Mouse (Mus musculus) lung, postnatal 14 days (tissue): Measurements from ENCODE around the gene Iqcj.

ENCODE experiments used
- DNase-seq: peaks from one replicate; pipeline ENCODE4 v3.0.0; 2021

The Iqcj gene

GRCm38 (mm10) chr3:67960133-67960532, 68.1 kb downstream of the Iqcj start:
- no peak for DNase-seq

- no peak for DNase-seq
These were observed 68.7 kb downstream of the Iqcj start for GRCm38 (mm10) chr3:67960727-67961126.

GRCm38 (mm10) chr3:67961934-67962639, 70.1 kb downstream of the Iqcj start:
- no peak for DNase-seq

GRCm38 (mm10) chr3:67974340-67974998, 82.4 kb downstream of the Iqcj start:
- DNase-seq, result no peak

- DNase-seq, result no peak
These were observed 88.0 kb downstream of the Iqcj start for GRCm38 (mm10) chr3:67980006-67980405.

- DNase-seq, result no peak
These were observed 91.3 kb downstream of the Iqcj start for GRCm38 (mm10) chr3:67983329-67983728.

DNA sequence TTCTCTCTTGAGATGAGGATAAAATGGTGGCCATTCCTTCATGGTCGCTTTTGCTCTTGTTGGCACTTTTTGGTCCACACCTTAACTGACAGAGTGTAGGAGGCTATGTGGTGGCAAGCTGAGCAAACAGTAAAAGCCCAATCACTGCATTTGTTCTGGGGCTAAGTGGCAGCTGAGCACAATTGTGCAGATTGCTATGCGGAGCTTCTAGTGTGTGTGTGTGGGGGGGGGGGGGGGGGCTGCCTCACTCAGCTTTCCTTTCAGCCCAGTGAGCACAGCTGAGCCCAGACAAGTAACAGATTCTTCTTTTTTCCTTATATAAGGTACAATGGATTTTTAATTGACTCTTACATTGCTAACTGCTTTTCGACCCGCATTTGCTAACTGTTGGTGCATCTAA, 110.4 kb downstream of the Iqcj start:
- no peak for DNase-seq

- DNase-seq, result no peak
These were observed 120.3 kb downstream of the Iqcj start for GRCm38 (mm10) chr3:68012342-68012741.

DNA sequence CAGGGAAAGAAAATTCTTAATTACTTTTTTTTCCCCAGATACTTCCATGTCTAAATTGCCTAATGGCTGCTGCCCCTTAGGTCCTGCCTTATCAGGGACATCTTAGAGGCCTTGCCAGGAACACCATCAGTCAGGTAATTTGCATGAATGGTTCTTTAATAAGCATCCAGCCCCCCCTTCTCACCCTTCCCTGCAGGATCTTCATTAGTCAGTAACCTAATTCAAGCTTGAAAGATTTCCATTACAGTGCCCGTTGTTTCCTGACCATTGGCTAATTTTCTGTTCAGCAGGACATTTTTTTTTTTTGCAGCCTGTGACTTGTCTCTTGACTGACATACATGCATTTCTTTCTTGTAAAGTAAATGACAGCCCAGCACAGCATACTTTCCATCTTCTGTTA, 123.8 kb downstream of the Iqcj start:
- no peak for DNase-seq

GRCm38 (mm10) chr3:68019401-68019800, 127.4 kb downstream of the Iqcj start:
- no peak for DNase-seq

DNA sequence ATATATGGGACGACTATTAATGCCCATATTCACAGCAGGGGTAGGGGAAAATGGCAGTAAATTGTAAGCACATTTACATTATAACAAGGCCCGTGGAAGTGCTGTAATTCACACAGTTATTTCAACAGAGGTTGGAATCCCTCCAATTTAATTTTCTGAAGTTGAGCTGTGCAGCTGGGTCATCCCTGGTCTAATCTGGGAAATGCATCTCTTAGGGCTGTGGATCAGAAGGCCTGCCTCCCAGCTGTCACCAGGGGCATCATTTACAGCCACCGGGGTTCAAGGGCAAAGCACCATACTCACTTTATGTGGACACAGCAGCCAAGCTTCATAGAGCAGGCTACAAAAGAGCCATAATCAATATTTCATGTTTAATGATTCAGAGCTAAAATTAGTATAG, 144.1 kb downstream of the Iqcj start:
- DNase-seq, result no peak

- no peak for DNase-seq
These were observed 150.9 kb downstream of the Iqcj start for GRCm38 (mm10) chr3:68042951-68043350.

DNA sequence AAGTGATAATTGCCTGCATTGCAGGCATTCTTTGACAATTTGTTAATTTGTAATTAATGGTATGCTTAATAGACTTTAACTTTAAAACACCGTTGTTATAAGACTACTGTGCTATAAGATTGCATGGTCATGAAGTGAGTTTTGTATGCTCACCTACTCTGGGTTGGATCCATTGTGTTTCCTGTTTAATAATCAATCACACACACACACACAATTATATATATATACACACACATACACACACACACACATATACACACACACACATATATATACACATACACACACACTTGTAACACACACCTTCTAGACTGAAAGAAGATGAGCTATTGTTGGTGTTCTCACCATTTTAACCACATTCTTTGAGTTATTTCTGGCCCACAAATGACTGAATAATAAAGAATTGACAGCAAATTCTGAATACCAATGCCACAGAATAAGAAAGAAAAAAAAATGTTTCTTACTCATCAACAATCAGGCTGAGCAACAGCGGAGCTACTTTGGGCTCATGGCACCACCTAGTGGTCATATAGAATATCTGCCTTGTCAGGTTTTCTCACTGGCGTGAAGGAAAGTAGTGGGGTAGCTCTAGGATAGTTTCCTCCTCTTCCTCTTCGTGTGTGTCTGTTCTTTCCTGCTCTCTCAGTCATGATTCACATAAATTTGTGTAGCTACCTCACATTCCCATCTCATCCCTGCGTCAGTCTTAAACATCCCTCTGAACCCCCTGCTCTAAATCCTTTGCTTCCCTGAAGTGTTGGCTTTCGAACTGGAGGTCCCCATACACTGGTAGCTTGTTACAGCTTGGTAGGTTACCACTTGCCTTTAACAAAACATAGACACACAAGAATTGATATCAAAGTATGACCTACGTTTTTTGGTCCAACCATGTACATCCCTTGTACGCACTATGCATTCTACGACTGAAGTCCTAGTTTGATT, 153.7 kb downstream of the Iqcj start:
- DNase-seq, result peak; percentile 37

DNA sequence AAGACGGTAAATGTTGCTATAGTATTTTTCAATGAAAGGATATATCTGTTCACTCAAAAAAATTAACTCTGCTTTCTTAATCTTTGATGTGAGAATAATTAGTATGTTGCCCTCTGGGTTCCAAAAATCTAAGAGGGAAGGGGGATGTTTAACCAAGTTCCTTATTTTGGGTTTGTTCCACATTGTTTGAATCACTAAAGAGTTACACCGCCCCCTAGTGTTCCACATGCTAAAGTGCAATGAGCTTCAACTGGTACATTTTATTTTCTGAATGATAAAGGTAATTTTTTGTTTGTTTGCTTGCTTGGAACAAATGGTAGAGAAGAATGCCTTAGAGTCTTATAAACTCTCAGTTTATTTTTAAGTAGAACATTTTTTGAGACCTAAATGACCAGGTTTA, 161.5 kb downstream of the Iqcj start:
- peak; percentile 26 for DNase-seq

DNA sequence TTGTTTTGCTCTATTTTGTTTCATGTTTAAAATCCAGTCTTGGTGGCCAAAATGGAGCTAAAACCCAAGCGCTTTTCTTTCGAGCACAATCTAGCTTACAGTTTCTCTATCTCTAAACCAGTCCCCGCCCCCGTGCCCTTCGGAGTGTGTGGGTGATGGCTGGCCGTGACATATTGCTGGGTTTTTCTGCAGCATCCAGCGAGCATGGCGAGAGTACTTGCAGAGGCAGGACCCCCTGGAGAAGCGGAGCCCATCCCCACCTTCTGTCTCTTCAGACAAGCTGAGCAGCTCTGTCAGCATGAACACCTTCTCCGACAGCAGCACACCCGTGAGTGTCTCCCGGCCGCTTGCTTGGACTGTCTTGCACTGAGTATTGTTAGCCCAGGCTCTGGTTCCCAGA, 163.1 kb downstream of the Iqcj start:
- no peak for DNase-seq

DNA sequence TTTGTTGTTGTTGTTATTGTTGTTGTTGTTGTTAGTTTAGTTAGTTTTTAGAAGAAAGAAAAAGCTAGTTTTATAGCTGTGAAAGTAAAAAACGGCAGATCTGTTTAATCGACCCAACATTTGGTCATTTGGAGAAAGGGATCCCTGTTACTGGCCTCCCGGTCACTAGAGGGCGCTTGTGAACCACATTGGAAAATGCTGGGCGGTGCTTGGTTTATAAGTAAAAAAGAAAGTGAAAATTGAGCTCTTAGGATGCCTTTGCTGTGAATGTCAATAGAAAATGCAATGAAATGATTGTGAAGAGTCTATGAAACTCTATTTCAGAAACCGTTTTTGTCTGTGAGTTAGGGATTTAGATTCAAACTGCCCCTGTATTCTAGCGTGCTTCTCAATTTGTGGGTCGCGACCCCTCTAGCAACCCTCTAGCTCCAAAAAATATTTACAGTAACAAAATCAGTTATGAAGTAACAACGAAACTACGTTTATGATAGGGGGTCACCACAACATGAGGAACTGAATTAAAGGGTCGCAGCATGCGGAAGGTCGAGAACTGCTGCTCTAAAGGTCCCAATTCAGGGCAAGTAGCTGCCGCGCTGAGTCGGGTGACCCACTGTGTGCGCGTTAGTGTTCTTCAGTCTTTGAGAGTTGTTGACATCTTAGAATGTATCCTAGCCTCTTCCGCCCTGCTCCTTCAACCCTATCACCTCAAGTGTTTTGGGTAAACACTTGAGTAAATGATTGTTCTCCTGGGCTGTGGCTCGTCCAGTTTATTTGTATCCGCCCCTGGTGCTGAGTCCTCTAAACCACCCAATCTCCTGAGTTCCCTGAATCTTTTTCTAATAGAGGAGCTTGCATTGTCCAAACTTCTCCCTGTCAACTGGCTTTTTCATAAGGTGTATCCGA, 164.6 kb downstream of the Iqcj start:
- DNase-seq, result peak; percentile 88

DNA sequence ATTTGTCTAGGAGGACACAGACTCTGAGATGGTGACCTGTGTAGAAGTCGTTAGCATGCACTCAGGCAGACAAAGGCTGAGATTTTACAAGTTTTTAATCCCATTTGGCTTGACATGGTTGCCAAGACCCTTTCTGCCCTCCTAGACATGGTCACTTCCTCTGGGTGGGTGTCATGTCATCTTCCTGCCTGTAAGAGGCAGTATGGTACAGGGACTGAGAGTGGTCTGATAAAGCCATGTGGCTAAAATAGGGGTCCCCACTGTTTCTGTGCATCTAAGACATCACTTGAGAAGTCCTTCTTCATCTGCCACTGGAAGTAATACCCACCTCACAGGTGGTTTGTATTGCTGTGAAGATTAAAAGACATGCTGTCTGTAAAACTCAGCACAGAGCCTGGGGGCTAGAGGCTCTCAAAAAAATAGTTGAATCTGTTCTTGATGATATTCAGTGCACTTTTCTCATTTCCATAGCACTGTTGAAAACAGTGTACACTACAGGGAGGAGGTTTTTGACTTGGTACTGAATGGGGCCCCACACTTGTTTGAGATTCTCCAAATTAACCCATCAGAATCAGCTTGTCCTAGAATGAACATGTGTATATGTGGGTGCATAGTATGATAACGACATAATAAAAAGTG, 167.3 kb downstream of the Iqcj start:
- DNase-seq, result peak; percentile 30

DNA sequence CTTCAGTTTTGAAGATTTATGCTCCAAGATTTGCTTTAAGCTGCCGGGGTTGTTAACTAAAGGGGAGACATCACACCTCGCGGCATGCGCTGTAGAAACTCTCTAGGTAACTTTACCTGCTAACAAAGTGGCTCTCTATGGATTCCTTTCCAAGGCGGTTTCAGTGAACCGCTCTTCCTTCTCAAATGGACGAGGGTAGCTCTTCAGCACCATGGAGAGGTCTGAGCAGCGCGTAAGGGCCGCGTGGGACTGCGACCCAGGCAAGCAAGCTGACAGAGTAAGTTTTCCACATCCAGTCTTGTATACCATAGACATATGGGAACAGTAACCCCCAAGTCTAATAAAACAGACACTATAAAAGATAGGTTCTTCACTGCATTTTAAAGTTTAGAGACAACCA, 172.7 kb downstream of the Iqcj start, which contains the start of gene Schip1:
Gene Schip1 (plus strand): TSS at position 72 of the 400 bp plus-strand sequence.
- DNase-seq, result peak; percentile 69

DNA sequence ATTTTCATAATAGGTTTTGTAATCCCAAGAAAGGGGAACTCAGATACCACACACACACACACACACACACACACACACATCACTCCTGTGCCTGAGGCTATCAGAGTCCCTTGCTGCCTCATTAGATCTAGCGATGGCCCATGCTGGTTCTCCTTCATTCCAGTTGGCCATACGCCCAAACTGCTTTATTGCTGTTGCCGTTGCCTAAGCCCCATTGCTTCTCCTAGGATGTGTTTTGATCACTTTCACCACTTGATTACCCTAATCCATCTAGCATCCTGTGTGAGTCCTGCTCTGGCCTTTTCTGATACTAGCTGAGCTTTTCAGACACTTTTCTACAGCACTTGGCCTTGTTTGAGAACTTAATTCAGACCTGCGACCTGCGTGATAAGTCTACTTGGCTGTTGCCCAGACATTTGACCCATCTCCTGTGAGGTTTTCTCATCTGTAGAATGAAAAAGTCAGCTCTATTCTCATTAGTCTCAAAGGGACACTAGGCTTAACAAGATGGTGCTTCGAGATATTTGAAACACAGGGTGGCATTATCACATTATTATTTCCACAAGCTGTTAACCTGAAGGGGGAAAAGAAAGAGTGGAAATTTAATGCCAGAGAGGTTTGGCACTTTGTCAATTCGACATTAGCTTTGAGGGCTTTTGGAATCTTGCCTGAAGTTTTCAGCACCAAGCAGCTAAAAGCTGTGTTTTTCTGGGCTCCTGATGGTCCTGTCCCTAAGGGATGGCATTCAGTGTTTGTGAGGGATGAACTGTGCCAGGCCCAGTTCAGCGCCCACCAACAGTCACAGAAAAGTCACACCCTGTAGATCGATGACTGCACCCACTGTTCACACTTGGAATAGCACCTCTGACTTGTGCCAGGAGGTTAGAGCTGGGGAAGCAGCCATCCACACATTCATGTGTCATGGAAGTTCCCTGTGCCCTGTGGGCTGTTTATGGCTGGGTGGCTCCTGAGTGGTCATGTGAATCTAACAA, 179.7 kb downstream of the Iqcj start:
- no peak for DNase-seq

GRCm38 (mm10) chr3:68077406-68077805, 185.4 kb downstream of the Iqcj start:
- DNase-seq, result no peak

DNA sequence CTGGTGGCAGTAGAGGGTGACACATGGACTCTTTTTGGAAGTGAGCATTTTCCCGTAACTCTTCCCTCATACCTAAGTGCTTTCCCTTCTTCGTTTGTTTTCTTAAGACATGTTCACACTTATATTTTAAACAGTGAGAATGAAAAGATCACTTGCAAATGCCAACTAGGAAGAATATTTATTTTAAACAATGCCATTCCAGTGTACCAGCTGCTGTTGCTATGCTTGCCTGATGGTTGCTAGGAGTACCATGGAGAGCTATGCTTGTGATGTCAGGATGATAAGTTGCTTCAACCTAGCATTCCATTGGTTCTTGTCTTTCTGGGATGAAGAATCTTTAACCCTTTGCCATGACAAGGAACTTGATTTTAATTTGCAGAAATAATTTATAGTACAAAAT, 193.0 kb downstream of the Iqcj start:
- DNase-seq, result no peak
